Mouse (Mus musculus) heart, embryonic 11.5 days (tissue): ENCODE results near the gene Gnai1. TPM values are rescaled to one million over a fixed set of nuclear protein-coding genes. Genes with fewer than 3 reads are reported as not detected.
"Not testable (repeated sequence)": the region's sequence is repeated elsewhere in the genome, so short reads cannot be mapped to it uniquely, and the experiment has no call there.

Experiments
- ATAC-seq: fragments of 200-750 bp; cut with Nextera tagmentation; replicated peaks from 2 replicates; pipeline ENCODE4 v1.8.0; 2017; ENCODE audit warnings: moderate library complexity; ENCODE audit not compliant: insufficient number of reproducible peaks, low FRiP score, low TSS enrichment
- H3K27ac ChIP-seq: fragments of 300-500 bp; sonication (generic); 2 replicates; pipeline ENCODE4 v1.5.1; 2014; ENCODE audit warnings: mild to moderate bottlenecking, low read depth, low read length
- H3K27me3 ChIP-seq: fragments of 300-500 bp; sonication (generic); 2 replicates; pipeline ENCODE4 v1.6.1; 2014; ENCODE audit warnings: mild to moderate bottlenecking, low read length, mixed read lengths; ENCODE audit not compliant: control insufficient read depth, insufficient read depth
- H3K36me3 ChIP-seq: fragments of 300-500 bp; sonication (generic); 2 replicates; pipeline ENCODE4 v1.6.1; 2014; ENCODE audit warnings: mild to moderate bottlenecking, low read length, moderate library complexity, mixed read lengths; ENCODE audit not compliant: control insufficient read depth, insufficient read depth
- H3K4me1 ChIP-seq: fragments of 300-500 bp; sonication (generic); 2 replicates; pipeline ENCODE4 v1.6.1; 2014; ENCODE audit warnings: low read length; ENCODE audit not compliant: control insufficient read depth, insufficient read depth
- H3K4me2 ChIP-seq: fragments of 300-500 bp; sonication (generic); 2 replicates; pipeline ENCODE4 v1.6.1; 2014; ENCODE audit warnings: mild to moderate bottlenecking, moderate library complexity
- H3K4me3 ChIP-seq: fragments of 300-500 bp; sonication (generic); 2 replicates; pipeline ENCODE4 v1.5.1; 2014; ENCODE audit warnings: low read depth, low read length
- H3K9ac ChIP-seq: fragments of 300-500 bp; sonication (generic); 2 replicates; pipeline ENCODE4 v1.6.1; 2014; ENCODE audit warnings: mild to moderate bottlenecking, low read depth, low read length, moderate library complexity
- H3K9me3 ChIP-seq: fragments of 300-500 bp; sonication (generic); replicated peaks from 2 replicates; pipeline ENCODE4 v1.6.1; 2016; ENCODE audit warnings: low read length; ENCODE audit not compliant: control insufficient read depth
- WGBS: fragments of 180-500 bp; shearing (Covaris S2); extraction: QIAGEN DNeasy Blood & Tissue Kit; methylation state at CpG from one replicate; pipeline ENCODE4 v1.1.7; 2014; ENCODE audit not compliant: insufficient replicate concordance; 5-methylcytosine and 5-hydroxymethylcytosine counted together
- polyA plus RNA-seq: library from polyadenylated mRNA; unstranded; fragments of >200 nt; fragmentation: Nextera tagmentation; extraction: Ambion mirVana; gene quantifications from 2 replicates; pipeline ENCODE4 v1.2.1, GENCODE M21; 2014

The Gnai1 gene
- polyA plus RNA-seq, 1 experiment from 2014 or later: 21.4 TPM

- no peak for ATAC-seq
- Histone ChIP-seq H3K4me1 (peaks cover 4% of the 10 kb centered on the region; the same call in 1 of the 2 replicates), H3K9ac (no peak overlapping the region), H3K4me2 (no peak overlapping the region), H3K36me3 (no peaks in the 10 kb centered on the region), H3K4me3 (no peak overlapping the region), H3K9me3 (no peaks in the 10 kb centered on the region), H3K27ac (no peak overlapping the region), H3K27me3 (no peaks in the 10 kb centered on the region)
- WGBS: 70% methylated on average over 4 of the region's 4 CpGs
These were observed 16.6 kb downstream of the Gnai1 start for GRCm38 (mm10) chr5:18343455-18344142.

- no peak overlapping the region for H3K9ac ChIP-seq
- no peak overlapping the region for H3K27ac ChIP-seq
- H3K9me3 ChIP-seq: no peaks in the 10 kb centered on the region
- no peak overlapping the region for H3K4me3 ChIP-seq
- peaks cover 4% of the 10 kb centered on the region; the same call in 1 of the 2 replicates for H3K4me1 ChIP-seq
- no peak overlapping the region for H3K4me2 ChIP-seq
- H3K27me3 ChIP-seq: no peaks in the 10 kb centered on the region
- ATAC-seq: no peak
- 76% methylated on average over 4 of the region's 4 CpGs for WGBS
- no peaks in the 10 kb centered on the region for H3K36me3 ChIP-seq
These were observed 17.2 kb downstream of the Gnai1 start for GRCm38 (mm10) chr5:18342765-18343454.

- not testable (repeated sequence) for H3K4me2 ChIP-seq, H3K9me3 ChIP-seq, H3K4me3 ChIP-seq, H3K9ac ChIP-seq, H3K36me3 ChIP-seq, ATAC-seq, H3K27ac ChIP-seq, H3K27me3 ChIP-seq, H3K4me1 ChIP-seq
- WGBS: 60% methylated on average over 1 of the region's 1 CpGs
These were observed 18.3 kb downstream of the Gnai1 start for GRCm38 (mm10) chr5:18341876-18342275.

- Histone ChIP-seq H3K4me3 (no peak overlapping the region), H3K36me3 (no peaks in the 10 kb centered on the region), H3K27me3 (no peaks in the 10 kb centered on the region), H3K27ac (no peak overlapping the region), H3K4me1 (no peaks in the 10 kb centered on the region), H3K9ac (no peak overlapping the region), H3K9me3 (no peaks in the 10 kb centered on the region), H3K4me2 (no peak overlapping the region)
- 86% methylated on average over 5 of the region's 5 CpGs for WGBS
- ATAC-seq: no peak
These were observed 27.9 kb downstream of the Gnai1 start for GRCm38 (mm10) chr5:18332256-18332655.

DNA sequence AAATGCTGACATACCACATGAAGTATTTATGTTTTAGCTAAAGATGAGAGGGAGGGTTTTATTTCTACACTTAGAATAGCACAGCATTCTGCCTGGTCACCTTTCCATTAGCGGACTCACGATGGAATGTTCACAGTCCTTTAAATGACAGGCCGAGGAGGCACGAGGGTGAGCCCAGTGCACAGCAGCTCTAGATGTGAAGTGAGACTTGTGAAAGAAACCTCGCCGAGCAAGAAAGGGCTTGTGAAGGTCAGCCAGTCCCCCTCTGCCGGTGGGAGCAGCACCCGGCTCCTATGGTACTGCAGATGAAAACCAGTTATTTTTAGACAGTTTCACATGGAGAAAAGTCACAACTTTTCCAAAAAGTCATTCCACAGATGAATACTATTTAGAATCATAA, 29.4 kb downstream of the Gnai1 start:
- WGBS: 32% methylated on average over 8 of the region's 8 CpGs
- Histone ChIP-seq H3K9ac (no peak overlapping the region), H3K4me3 (no peak overlapping the region), H3K27ac (no peak overlapping the region), H3K4me1 (no peaks in the 10 kb centered on the region), H3K36me3 (no peaks in the 10 kb centered on the region), H3K27me3 (no peaks in the 10 kb centered on the region), H3K9me3 (no peaks in the 10 kb centered on the region), H3K4me2 (no peak overlapping the region)
- ATAC-seq: peak; percentile 52

- 88% methylated on average over 6 of the region's 6 CpGs for WGBS
- Histone ChIP-seq H3K27me3 (no peaks in the 10 kb centered on the region), H3K4me1 (no peaks in the 10 kb centered on the region), H3K4me3 (no peak overlapping the region), H3K36me3 (no peaks in the 10 kb centered on the region), H3K4me2 (no peak overlapping the region), H3K9ac (no peak overlapping the region), H3K27ac (no peak overlapping the region), H3K9me3 (no peaks in the 10 kb centered on the region)
- ATAC-seq: no peak
These were observed 34.0 kb downstream of the Gnai1 start for GRCm38 (mm10) chr5:18326159-18326558.

DNA sequence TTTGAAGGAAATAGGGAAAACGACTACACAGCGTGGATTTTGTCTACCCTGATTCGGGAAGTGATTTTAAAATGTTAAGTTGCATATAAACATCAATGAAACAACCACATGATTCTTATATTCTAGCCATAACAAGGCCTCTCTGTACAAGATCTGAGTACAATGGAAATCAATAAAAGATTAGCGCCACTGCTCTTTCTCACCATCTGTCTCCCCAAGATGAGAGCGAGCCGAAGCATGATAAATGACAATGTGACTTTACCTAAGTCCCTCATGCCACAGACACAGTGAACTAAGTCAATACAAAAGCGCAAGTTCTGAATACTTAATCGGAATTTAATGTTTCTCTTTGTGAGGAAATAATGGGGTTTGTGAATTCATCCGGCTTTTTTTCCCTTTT, 36.6 kb downstream of the Gnai1 start:
- H3K4me1 ChIP-seq: no peaks in the 10 kb centered on the region
- no peak overlapping the region for H3K9ac ChIP-seq
- no peak overlapping the region for H3K4me3 ChIP-seq
- no peak for ATAC-seq
- no peaks in the 10 kb centered on the region for H3K27me3 ChIP-seq
- WGBS: 82% methylated on average over 9 of the region's 9 CpGs
- no peak overlapping the region for H3K4me2 ChIP-seq
- H3K36me3 ChIP-seq: no peaks in the 10 kb centered on the region
- no peaks in the 10 kb centered on the region for H3K9me3 ChIP-seq
- no peak overlapping the region for H3K27ac ChIP-seq

DNA sequence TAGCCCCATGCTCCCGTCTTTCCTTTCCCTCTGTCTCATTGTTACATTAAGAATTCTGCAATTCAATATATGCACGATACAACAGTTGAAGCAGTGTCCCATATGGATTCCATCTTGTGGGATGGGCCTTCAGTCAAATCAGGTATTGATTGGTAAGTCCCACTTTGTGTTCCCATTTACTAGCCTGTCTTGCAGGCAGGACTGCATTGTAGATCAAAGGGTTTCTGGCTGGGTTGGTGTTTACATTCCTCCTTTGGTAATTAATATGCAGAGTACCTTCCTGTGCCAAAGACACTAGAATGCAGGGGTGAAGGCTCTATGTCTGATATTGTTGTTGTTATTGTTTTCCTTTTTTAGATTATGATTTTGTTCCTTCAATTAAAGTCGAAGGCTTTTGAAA, 38.5 kb downstream of the Gnai1 start:
- no peak overlapping the region for H3K4me2 ChIP-seq
- H3K4me3 ChIP-seq: no peak overlapping the region
- H3K36me3 ChIP-seq: no peaks in the 10 kb centered on the region
- H3K27ac ChIP-seq: no peak overlapping the region
- WGBS: 90% methylated on average over 3 of the region's 3 CpGs
- H3K9me3 ChIP-seq: no peaks in the 10 kb centered on the region
- H3K4me1 ChIP-seq: no peaks in the 10 kb centered on the region
- no peak overlapping the region for H3K9ac ChIP-seq
- ATAC-seq: no peak
- H3K27me3 ChIP-seq: no peaks in the 10 kb centered on the region

DNA sequence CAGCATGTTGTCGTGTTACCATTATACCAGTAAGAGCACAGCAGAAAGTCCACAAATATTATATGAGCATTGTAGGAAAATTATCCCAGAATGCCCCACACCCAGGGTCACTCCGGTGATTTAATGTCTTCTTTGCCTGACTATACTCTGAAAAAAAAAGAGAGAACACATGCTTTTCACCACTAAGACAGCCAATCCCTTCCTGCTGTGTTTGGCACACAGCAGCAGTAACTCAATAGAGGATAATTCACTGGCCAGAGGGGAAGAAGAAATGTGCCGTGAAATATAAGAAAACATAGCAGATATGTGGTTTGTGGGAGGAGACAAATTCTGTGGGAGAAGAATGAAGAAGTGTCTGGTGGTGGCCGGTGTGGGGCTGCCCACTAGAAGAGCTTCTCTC, 41.3 kb downstream of the Gnai1 start:
- Histone ChIP-seq H3K9ac (no peak overlapping the region), H3K36me3 (no peaks in the 10 kb centered on the region), H3K27ac (no peak overlapping the region), H3K27me3 (no peaks in the 10 kb centered on the region), H3K4me1 (no peaks in the 10 kb centered on the region; the same call in none of the 2 replicates), H3K4me3 (no peak overlapping the region), H3K9me3 (no peaks in the 10 kb centered on the region), H3K4me2 (no peak overlapping the region)
- no peak for ATAC-seq
- WGBS: 91% methylated on average over 4 of the region's 4 CpGs
